Mouse (Mus musculus): ENCODE measurements around the gene 4933427D14Rik. TPM values are rescaled to one million over a fixed set of nuclear protein-coding genes. Genes with fewer than 3 reads are reported as not detected.

4933427D14Rik gene
- total RNA-seq, 1 experiment = 8.3 TPM

DNA sequence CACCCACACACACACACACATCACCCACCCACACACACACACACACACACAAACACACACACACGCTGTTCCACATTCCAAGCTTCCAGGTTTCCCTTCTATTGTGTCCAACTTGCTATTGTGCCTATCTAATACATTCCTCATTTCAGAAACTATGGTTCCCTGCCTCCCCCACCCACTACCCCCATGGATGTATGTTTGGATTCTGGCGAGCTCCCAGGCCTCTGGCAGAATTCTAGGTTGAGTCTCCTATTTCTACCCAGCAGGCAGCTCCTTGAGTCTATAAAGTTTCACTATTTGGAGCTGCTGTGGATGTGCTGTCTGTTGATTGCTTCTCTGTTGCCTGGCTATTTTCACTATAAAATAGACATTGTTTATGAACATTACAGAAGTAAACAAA, 50.6 kb downstream of the 4933427D14Rik start:
- in situ Hi-C loops (cut with MboI; ENCODE audit: low sequenced_read_pairs in 2 of 2, unreplicated experiment in 2 of 2) = no loop called here
- Histone ChIP-seq H3K9ac (ENCODE audit: insufficient read depth, low read depth, low read length, poor library complexity, severe bottlenecking) (no peak overlapping the region), H3K36me3 (ENCODE audit: control insufficient read depth, insufficient read depth, low read length, poor library complexity, severe bottlenecking) (peaks cover 6% of the 10 kb centered on the region; the same call in 1 of the 2 replicates), H3K4me1 (ENCODE audit: control insufficient read depth in 2 of 2, insufficient read depth in 2 of 2, low read length in 2 of 2, poor library complexity in 1 of 2) (no peaks in the 10 kb centered on the region), H3K27ac (ENCODE audit: insufficient read depth, low read depth, low read length, poor library complexity, severe bottlenecking) (no peak overlapping the region), H3K4me3 (ENCODE audit: insufficient read depth in 1 of 2, low read depth in 1 of 2, low read length in 2 of 2, poor library complexity in 1 of 2, severe bottlenecking in 1 of 2) (no peak overlapping the region), H3K9me3 (ENCODE audit: control insufficient read depth, insufficient read depth, low read depth, low read length) (no peaks in the 10 kb centered on the region)
- DNase-seq (ENCODE audit: low read depth, low spot score) = no peak
- TF ChIP-seq ZNF384 (IDR thresholded peaks at IDR 0.05; ENCODE audit: low read depth, low read length) (no peak), HCFC1 (IDR thresholded peaks at IDR 0.05; ENCODE audit: borderline replicate concordance, insufficient read depth, low read length) (no peak), CHD2 (IDR thresholded peaks at IDR 0.05; ENCODE audit: low read depth, low read length) (no peak), MAFK (IDR thresholded peaks at IDR 0.05; ENCODE audit: insufficient read depth, low read depth, low read length) (no peak), ZC3H11A (IDR thresholded peaks at IDR 0.05; ENCODE audit: borderline replicate concordance, low read depth, low read length) (no peak)

DNA sequence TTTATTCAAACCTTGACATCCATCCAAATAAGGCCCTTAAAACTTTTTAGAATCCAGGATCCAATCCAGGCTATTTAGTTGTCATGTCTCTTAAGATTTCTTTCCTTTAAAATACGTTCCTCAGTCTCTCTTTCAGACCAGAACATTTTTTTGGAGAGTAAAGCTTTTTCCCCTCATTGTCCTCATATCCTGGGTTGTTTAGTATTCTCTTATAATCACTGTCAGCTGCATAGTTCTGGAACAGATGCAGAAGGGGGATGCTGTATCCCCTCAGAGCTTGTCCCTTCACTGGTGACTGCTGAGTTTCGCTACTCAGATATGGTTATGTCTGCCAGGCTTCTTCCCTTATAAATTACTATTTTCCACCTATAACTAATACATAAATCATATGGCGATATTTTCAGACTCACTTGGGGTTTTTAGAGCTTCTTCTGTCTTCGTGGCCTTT, 51.3 kb downstream of the 4933427D14Rik start:
- DNase-seq (ENCODE audit: low read depth, low spot score) = no peak
- H3K9ac ChIP-seq (ENCODE audit: insufficient read depth, low read depth, low read length, poor library complexity, severe bottlenecking) = no peak overlapping the region
- in situ Hi-C loops (cut with MboI; ENCODE audit: low sequenced_read_pairs in 2 of 2, unreplicated experiment in 2 of 2) = no loop called here
- H3K9me3 ChIP-seq (ENCODE audit: control insufficient read depth, insufficient read depth, low read depth, low read length) = no peaks in the 10 kb centered on the region
- H3K27ac ChIP-seq (ENCODE audit: insufficient read depth, low read depth, low read length, poor library complexity, severe bottlenecking) = no peak overlapping the region
- peaks cover 6% of the 10 kb centered on the region; the same call in 1 of the 2 replicates for H3K36me3 ChIP-seq (ENCODE audit: control insufficient read depth, insufficient read depth, low read length, poor library complexity, severe bottlenecking)
- H3K4me1 ChIP-seq (ENCODE audit: control insufficient read depth in 2 of 2, insufficient read depth in 2 of 2, low read length in 2 of 2, poor library complexity in 1 of 2) = peaks cover 0 to 3% of the 10 kb centered on the region in 2 experiments; a peak in 1 of 4 replicates
- TF ChIP-seq HCFC1 (IDR thresholded peaks at IDR 0.05; ENCODE audit: borderline replicate concordance, insufficient read depth, low read length) (no peak), CHD2 (IDR thresholded peaks at IDR 0.05; ENCODE audit: low read depth, low read length) (no peak)
- no peak overlapping the region for H3K4me3 ChIP-seq (ENCODE audit: insufficient read depth in 1 of 2, low read depth in 1 of 2, low read length in 2 of 2, poor library complexity in 1 of 2, severe bottlenecking in 1 of 2)

DNA sequence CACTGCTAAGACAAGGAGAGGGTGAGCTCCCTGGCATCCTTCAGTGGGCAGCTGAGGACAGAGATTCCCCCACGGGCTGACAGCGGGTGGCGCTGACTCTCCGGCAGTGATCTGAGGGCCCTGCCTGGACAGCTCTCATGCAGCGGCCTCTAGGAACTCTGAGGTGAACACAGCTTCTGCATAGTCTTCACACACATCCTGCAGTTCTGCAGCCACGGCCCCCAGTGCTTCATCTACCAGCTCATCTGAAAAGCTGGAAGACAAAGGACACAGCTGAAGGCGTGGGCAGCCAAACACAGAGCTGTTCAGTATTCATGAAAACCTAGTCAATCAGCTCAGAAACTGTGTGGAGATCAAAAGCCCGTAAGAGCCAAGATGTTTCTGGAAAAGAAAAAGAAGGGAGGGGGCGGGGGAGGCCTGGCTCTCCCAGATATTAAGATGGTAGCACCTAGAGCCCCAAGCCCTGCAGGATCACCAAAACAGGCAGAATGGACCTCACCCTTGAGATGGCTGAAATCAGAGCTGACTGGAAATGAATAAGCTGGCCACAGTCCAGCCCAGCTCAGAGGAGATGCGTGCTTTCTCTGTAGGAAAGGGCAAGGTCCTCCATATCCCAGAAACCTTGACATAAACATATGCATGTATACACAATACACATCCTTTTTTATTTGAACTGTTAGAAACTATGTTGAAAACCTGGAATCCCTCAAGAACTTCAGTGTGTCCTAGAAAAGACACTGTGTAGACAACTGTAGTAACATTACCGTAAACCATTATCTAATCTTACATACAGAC, 51.9 kb downstream of the 4933427D14Rik start:
- no peak for DNase-seq (ENCODE audit: low read depth, low spot score)

DNA sequence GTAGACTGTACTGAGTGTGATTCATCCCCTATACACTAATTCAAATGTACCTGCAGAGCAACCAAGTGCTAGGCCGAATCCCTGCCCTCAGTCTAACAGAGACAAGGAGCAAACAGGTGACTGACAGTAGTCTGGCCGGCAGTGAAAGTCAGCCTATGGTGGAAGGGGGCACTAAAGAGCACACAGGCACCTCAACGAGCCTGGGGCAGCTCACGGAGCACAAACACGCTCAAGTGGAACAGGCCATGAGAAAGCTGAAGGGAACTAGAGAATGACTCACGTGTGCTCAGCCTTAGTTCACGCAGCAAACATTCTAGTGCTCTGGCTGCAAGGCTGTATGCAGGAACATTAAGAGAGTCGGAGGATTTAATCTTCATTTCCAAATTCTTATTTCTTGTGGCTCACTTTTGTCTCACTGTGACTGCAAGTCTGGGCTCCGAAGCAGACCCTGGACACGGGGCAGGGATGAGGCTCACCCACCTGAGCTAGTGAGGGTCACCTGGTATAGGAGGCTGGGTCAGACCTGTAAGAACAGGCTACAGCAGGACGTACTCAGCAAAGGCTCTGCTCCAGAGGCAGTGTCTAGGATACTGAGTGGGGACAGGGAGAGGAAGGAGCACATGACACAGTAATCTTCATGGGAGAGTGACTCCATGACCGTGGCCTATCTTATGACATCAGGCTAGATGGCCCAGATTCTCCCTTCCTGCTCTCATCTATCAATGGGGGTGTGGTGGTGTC, 54.0 kb downstream of the 4933427D14Rik start:
- TF ChIP-seq MAFK (IDR thresholded peaks at IDR 0.05; ENCODE audit: insufficient read depth, low read depth, low read length) = no peak
- TF ChIP-seq HCFC1 (IDR thresholded peaks at IDR 0.05; ENCODE audit: borderline replicate concordance, insufficient read depth, low read length) = no peak
- TF ChIP-seq ZC3H11A (IDR thresholded peaks at IDR 0.05; ENCODE audit: borderline replicate concordance, low read depth, low read length) = no peak
- no peak for TF ChIP-seq CHD2 (IDR thresholded peaks at IDR 0.05; ENCODE audit: low read depth, low read length)
- no peak for TF ChIP-seq ZNF384 (IDR thresholded peaks at IDR 0.05; ENCODE audit: low read depth, low read length)
- Histone ChIP-seq H3K9me3 (ENCODE audit: control insufficient read depth, insufficient read depth, low read depth, low read length) (no peaks in the 10 kb centered on the region), H3K36me3 (ENCODE audit: control insufficient read depth, insufficient read depth, low read length, poor library complexity, severe bottlenecking) (peaks cover 6% of the 10 kb centered on the region; the same call in 1 of the 2 replicates), H3K27ac (ENCODE audit: insufficient read depth, low read depth, low read length, poor library complexity, severe bottlenecking) (no peak overlapping the region; the same call in 1 of the 2 replicates), H3K4me1 (ENCODE audit: control insufficient read depth in 2 of 2, insufficient read depth in 2 of 2, low read length in 2 of 2, poor library complexity in 1 of 2) (peaks cover 0 to 3% of the 10 kb centered on the region in 2 experiments; a peak in 1 of 4 replicates), H3K9ac (ENCODE audit: insufficient read depth, low read depth, low read length, poor library complexity, severe bottlenecking) (no peak overlapping the region), H3K4me3 (ENCODE audit: insufficient read depth in 1 of 2, low read depth in 1 of 2, low read length in 2 of 2, poor library complexity in 1 of 2, severe bottlenecking in 1 of 2) (no peak overlapping the region)
- in situ Hi-C loops (cut with MboI; ENCODE audit: low sequenced_read_pairs in 2 of 2, unreplicated experiment in 2 of 2) = no loop called here
- DNase-seq (ENCODE audit: low read depth, low spot score) = no peak

More for the DNA sequence above, 51.9 kb downstream of the 4933427D14Rik start:
- Histone ChIP-seq H3K4me1 (ENCODE audit: control insufficient read depth in 2 of 2, insufficient read depth in 2 of 2, low read length in 2 of 2, poor library complexity in 1 of 2) (peaks cover 0 to 3% of the 10 kb centered on the region in 2 experiments; a peak in 1 of 4 replicates), H3K36me3 (ENCODE audit: control insufficient read depth, insufficient read depth, low read length, poor library complexity, severe bottlenecking) (peaks cover 6% of the 10 kb centered on the region; the same call in 1 of the 2 replicates), H3K9me3 (ENCODE audit: control insufficient read depth, insufficient read depth, low read depth, low read length) (no peaks in the 10 kb centered on the region), H3K4me3 (ENCODE audit: insufficient read depth in 1 of 2, low read depth in 1 of 2, low read length in 2 of 2, poor library complexity in 1 of 2, severe bottlenecking in 1 of 2) (no peak overlapping the region), H3K27ac (ENCODE audit: insufficient read depth, low read depth, low read length, poor library complexity, severe bottlenecking) (no peak overlapping the region), H3K9ac (ENCODE audit: insufficient read depth, low read depth, low read length, poor library complexity, severe bottlenecking) (no peak overlapping the region)
- in situ Hi-C loops (cut with MboI; ENCODE audit: low sequenced_read_pairs in 2 of 2, unreplicated experiment in 2 of 2) = no loop called here
- TF ChIP-seq CHD2 (IDR thresholded peaks at IDR 0.05; ENCODE audit: low read depth, low read length) = no peak
- TF ChIP-seq ZNF384 (IDR thresholded peaks at IDR 0.05; ENCODE audit: low read depth, low read length) = no peak
- no peak for TF ChIP-seq MAFK (IDR thresholded peaks at IDR 0.05; ENCODE audit: insufficient read depth, low read depth, low read length)
- TF ChIP-seq HCFC1 (IDR thresholded peaks at IDR 0.05; ENCODE audit: borderline replicate concordance, insufficient read depth, low read length) = no peak
- no peak for TF ChIP-seq ZC3H11A (IDR thresholded peaks at IDR 0.05; ENCODE audit: borderline replicate concordance, low read depth, low read length)

Data from ES-E14 (cell line).